Mouse (Mus musculus): ENCODE results near the gene Necab2. TPM values are rescaled to one million over a fixed set of nuclear protein-coding genes. Genes with fewer than 3 reads are reported as not detected.
A peak's percentile ranks its signal among the peaks of the same experiment; 100 is the strongest.

Gene Necab2
- polyA plus RNA-seq, 1 experiment from 2014 or later = 44.4 TPM

DNA sequence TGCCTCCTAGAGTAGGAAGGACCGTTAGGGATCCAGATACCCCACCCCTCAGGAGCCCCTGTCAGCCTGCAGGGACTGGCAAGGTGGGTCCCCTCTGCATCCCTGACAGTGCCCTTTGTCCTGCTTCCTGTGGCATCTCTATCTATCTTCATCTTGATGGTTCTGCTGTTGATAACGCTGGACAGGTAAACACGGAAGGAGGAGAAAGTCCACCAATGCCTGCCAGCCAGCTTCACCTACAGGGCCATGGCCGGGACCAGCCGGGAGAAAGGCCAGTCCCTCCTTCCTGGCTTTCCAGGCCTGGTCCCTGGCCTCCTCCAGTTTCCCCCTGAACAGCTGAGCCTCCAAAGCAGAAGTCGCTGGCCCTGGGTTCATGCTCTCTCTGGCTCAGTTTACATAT, 11.9 kb upstream of the Necab2 start:
- Histone ChIP-seq H3K36me3 (replicated peaks; ENCODE audit: control insufficient read depth, insufficient read depth) (no peaks in the 10 kb centered on the region), H3K4me3 (replicated peaks; ENCODE audit: low read length) (no peak overlapping the region), H3K27me3 (ENCODE audit: control insufficient read depth, insufficient read depth, low read length) (no peaks in the 10 kb centered on the region), H3K9me3 (ENCODE audit: control insufficient read depth, low read length) (no peaks in the 10 kb centered on the region), H3K9ac (no peak overlapping the region), H3K4me1 (replicated peaks; ENCODE audit: control insufficient read depth, insufficient read depth, low read length) (no peaks in the 10 kb centered on the region), H3K4me2 (replicated peaks) (no peak overlapping the region), H3K27ac (no peak overlapping the region)
- no peak for ATAC-seq (ENCODE audit: low FRiP score)
- WGBS = 87% methylated on average over 6 of the region's 6 CpGs
- DNase-seq (ENCODE audit: low spot score) = no peak

DNA sequence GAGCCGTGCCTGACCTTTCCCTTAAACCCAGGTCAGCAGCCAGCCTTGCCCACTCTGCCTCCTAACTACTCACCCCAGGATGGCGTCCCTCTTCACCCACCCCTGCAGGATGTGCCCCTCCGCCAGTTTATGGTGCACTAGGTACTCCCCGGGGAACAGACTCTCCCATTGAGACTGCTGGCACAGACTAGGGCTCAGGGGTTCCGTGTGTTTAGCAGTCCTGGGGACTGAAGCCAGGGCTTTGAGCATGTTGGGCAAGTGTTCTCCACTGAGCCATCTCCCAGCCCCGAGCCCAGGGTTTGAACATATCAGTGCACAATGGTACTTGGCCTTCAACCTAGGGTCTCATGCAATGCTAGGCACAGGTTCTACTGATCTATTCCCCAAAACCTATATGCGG, 11.0 kb upstream of the Necab2 start:
- H3K4me1 ChIP-seq (replicated peaks; ENCODE audit: control insufficient read depth, insufficient read depth, low read length) = 0 out of 2 replicates have a peak, but pooled peaks cover 6% of the 10 kb centered on the region
- H3K27me3 ChIP-seq (ENCODE audit: control insufficient read depth, insufficient read depth, low read length) = no peaks in the 10 kb centered on the region
- H3K4me2 ChIP-seq (replicated peaks) = no peak overlapping the region
- DNase-seq (ENCODE audit: low spot score) (no peak), ATAC-seq (ENCODE audit: low FRiP score) (no peak)
- WGBS = 86% methylated on average over 7 of the region's 7 CpGs
- no peaks in the 10 kb centered on the region for H3K9me3 ChIP-seq (ENCODE audit: control insufficient read depth, low read length)
- no peak overlapping the region for H3K9ac ChIP-seq
- H3K36me3 ChIP-seq (replicated peaks; ENCODE audit: control insufficient read depth, insufficient read depth) = no peaks in the 10 kb centered on the region
- no peak overlapping the region for H3K4me3 ChIP-seq (replicated peaks; ENCODE audit: low read length)
- no peak overlapping the region for H3K27ac ChIP-seq

DNA sequence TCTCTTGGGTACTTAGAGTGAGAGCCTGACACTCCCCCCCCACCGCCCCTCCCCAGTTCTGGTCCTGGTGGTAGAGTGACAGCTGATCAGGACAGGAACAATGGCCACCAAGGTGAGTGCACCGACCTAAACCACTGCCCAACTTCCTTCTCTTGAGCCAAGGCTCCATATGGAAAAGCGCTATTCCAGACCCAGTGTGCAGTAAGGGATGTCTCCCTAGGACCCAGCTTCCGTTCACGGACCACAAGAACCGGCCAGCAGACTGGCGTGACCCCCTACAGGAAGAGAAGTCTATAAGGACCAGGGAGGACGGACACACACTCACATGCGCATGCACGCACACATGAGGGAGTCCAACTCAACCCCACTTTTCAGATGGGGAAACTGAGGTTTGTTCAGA, 10.2 kb upstream of the Necab2 start:
- Histone ChIP-seq H3K27ac (no peak overlapping the region), H3K9me3 (ENCODE audit: control insufficient read depth, low read length) (no peaks in the 10 kb centered on the region), H3K4me1 (replicated peaks; ENCODE audit: control insufficient read depth, insufficient read depth, low read length) (peaks cover 7% of the 10 kb centered on the region; the same call in 1 of the 2 replicates), H3K27me3 (ENCODE audit: control insufficient read depth, insufficient read depth, low read length) (no peaks in the 10 kb centered on the region), H3K36me3 (replicated peaks; ENCODE audit: control insufficient read depth, insufficient read depth) (no peaks in the 10 kb centered on the region), H3K4me2 (replicated peaks) (no peak overlapping the region), H3K9ac (no peak overlapping the region), H3K4me3 (replicated peaks; ENCODE audit: low read length) (no peak overlapping the region)
- DNase-seq (ENCODE audit: low spot score) (no peak), ATAC-seq (ENCODE audit: low FRiP score) (no peak)
- 86% methylated on average over 10 of the region's 10 CpGs for WGBS

DNA sequence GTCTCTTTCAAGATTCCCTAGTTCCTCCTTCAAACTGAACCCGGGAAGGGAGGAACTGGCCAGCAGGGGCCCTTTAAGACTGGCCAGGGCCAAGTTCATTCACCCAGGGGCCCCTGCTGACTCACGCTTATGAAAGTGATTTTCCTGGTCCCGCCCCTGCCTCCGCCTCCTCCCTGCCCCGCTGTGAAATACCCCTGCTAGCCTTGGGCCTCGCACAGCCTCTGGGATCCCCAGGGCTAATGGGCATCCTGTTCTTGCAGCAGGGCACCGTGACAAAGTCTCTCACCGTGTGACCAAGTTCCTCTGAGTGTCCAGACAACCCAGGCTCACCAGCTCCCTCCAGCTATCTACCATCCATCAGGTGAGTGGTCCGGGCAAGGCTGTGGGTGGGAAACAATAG, 9.6 kb upstream of the Necab2 start:
- Histone ChIP-seq H3K4me3 (replicated peaks; ENCODE audit: low read length) (no peak overlapping the region), H3K27ac (no peak overlapping the region), H3K9ac (no peak overlapping the region), H3K36me3 (replicated peaks; ENCODE audit: control insufficient read depth, insufficient read depth) (no peaks in the 10 kb centered on the region), H3K4me2 (replicated peaks) (no peak overlapping the region), H3K27me3 (ENCODE audit: control insufficient read depth, insufficient read depth, low read length) (no peaks in the 10 kb centered on the region), H3K9me3 (ENCODE audit: control insufficient read depth, low read length) (no peaks in the 10 kb centered on the region), H3K4me1 (replicated peaks; ENCODE audit: control insufficient read depth, insufficient read depth, low read length) (peaks cover 7% of the 10 kb centered on the region; the same call in 1 of the 2 replicates)
- WGBS = 17% methylated on average over 9 of the region's 9 CpGs
- DNase-seq (ENCODE audit: low spot score) = no peak
- no peak for ATAC-seq (ENCODE audit: low FRiP score)

DNA sequence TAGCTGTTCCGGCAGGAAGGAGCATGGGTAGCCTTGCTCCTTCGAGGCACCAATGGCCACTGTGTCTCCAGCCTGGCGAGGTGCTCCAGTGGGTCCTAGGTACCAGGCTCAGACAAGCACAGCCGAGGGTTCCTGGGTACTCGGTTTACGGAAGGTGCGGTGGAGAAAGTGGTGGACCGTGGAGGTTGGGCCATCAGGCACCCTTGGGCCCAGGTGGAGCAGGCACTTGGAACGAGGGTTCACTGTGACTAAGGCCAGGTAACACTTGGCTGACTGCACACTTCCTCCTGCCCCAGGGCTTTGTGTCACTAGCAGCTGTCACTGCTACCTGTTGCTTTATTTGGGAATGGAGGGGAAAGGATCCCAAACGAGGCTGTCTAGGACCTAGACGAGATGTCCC, 9.0 kb upstream of the Necab2 start:
- H3K4me1 ChIP-seq (replicated peaks; ENCODE audit: control insufficient read depth, insufficient read depth, low read length) = peaks cover 7% of the 10 kb centered on the region; the same call in 1 of the 2 replicates
- no peak for ATAC-seq (ENCODE audit: low FRiP score)
- WGBS = 78% methylated on average over 11 of the region's 11 CpGs
- no peak overlapping the region for H3K4me3 ChIP-seq (replicated peaks; ENCODE audit: low read length)
- H3K36me3 ChIP-seq (replicated peaks; ENCODE audit: control insufficient read depth, insufficient read depth) = no peaks in the 10 kb centered on the region
- DNase-seq (ENCODE audit: low spot score) = no peak
- H3K9me3 ChIP-seq (ENCODE audit: control insufficient read depth, low read length) = no peaks in the 10 kb centered on the region
- H3K9ac ChIP-seq = no peak overlapping the region
- no peaks in the 10 kb centered on the region for H3K27me3 ChIP-seq (ENCODE audit: control insufficient read depth, insufficient read depth, low read length)
- no peak overlapping the region for H3K4me2 ChIP-seq (replicated peaks)
- H3K27ac ChIP-seq = no peak overlapping the region

DNA sequence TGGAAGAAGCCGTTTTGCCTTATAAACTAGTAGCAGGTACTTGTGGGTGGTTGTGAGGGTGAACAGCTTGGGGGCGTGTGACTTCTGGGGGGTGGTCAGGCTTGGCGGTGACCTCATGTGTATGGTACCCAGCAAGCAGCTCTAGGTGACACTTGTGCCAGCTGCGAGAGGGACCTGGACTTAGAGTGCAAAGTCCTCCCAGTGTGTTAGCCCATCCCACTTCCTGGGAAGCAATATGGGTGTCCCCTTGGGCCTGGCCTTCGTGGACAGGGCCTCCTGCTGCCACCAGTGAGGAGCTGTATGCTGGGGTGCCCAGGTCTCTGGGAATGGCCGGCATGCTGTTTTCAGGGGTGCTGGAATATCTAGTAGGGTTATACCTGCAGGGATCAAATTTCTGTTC, 7.6 kb upstream of the Necab2 start:
- no peak for ATAC-seq (ENCODE audit: low FRiP score)
- Histone ChIP-seq H3K27ac (no peak overlapping the region), H3K36me3 (replicated peaks; ENCODE audit: control insufficient read depth, insufficient read depth) (no peaks in the 10 kb centered on the region), H3K27me3 (ENCODE audit: control insufficient read depth, insufficient read depth, low read length) (no peaks in the 10 kb centered on the region), H3K9ac (no peak overlapping the region), H3K4me3 (replicated peaks; ENCODE audit: low read length) (no peak overlapping the region), H3K4me1 (replicated peaks; ENCODE audit: control insufficient read depth, insufficient read depth, low read length) (peaks cover 7% of the 10 kb centered on the region; the same call in 1 of the 2 replicates), H3K4me2 (replicated peaks) (no peak overlapping the region), H3K9me3 (ENCODE audit: control insufficient read depth, low read length) (no peaks in the 10 kb centered on the region)
- WGBS = 82% methylated on average over 6 of the region's 6 CpGs
- no peak for DNase-seq (ENCODE audit: low spot score)

DNA sequence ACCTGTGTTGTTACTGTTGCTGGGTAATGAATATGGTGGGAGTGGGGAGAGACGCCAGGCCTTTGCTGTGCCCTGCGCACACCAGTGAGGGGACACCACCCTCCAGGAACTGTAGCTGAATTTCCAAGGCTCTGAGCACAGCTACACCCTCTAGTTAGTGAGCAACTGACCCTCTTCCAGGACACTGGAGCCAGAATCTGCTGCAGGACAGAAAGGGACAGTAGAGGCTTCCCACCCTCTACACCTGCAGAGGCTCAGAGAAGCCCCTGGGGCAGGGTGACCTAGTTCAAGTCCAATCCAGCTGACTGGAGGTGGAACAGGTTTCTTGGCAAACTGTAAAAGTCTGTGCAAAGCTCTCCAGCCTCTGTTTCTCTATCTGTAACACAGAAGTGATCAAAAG, 7.1 kb upstream of the Necab2 start:
- no peak for DNase-seq (ENCODE audit: low spot score)
- H3K4me2 ChIP-seq (replicated peaks) = no peak overlapping the region
- 97% methylated on average over 2 of the region's 2 CpGs for WGBS
- H3K36me3 ChIP-seq (replicated peaks; ENCODE audit: control insufficient read depth, insufficient read depth) = no peaks in the 10 kb centered on the region
- no peaks in the 10 kb centered on the region for H3K27me3 ChIP-seq (ENCODE audit: control insufficient read depth, insufficient read depth, low read length)
- no peak overlapping the region for H3K9ac ChIP-seq
- no peaks in the 10 kb centered on the region for H3K9me3 ChIP-seq (ENCODE audit: control insufficient read depth, low read length)
- no peak overlapping the region for H3K4me3 ChIP-seq (replicated peaks; ENCODE audit: low read length)
- no peak for ATAC-seq (ENCODE audit: low FRiP score)
- peaks cover 7% of the 10 kb centered on the region; the same call in 1 of the 2 replicates for H3K4me1 ChIP-seq (replicated peaks; ENCODE audit: control insufficient read depth, insufficient read depth, low read length)
- H3K27ac ChIP-seq = no peak overlapping the region

DNA sequence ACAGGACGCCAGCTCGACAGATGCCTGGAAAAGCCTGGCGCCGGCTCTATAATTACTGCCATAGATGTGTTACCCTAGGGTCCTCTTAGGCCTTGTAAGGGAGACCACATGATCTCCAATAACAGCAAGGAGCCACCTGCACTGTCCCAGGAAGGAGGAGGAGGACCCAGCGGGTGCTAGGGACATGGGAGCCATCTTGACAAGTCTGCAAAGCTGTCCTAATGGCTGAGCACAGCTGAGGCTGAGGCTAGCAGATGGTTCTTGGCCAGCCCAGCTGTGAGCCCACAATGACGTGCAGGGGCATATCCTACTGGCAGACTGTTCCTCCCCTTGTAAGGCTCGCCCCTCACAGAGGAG, 6.6 kb upstream of the Necab2 start:
- Histone ChIP-seq H3K4me1 (replicated peaks; ENCODE audit: control insufficient read depth, insufficient read depth, low read length) (peaks cover 7% of the 10 kb centered on the region; the same call in 1 of the 2 replicates), H3K27me3 (ENCODE audit: control insufficient read depth, insufficient read depth, low read length) (no peaks in the 10 kb centered on the region), H3K9me3 (ENCODE audit: control insufficient read depth, low read length) (no peaks in the 10 kb centered on the region), H3K36me3 (replicated peaks; ENCODE audit: control insufficient read depth, insufficient read depth) (no peaks in the 10 kb centered on the region), H3K4me3 (replicated peaks; ENCODE audit: low read length) (no peak overlapping the region), H3K9ac (no peak overlapping the region), H3K4me2 (replicated peaks) (no peak overlapping the region), H3K27ac (no peak overlapping the region)
- ATAC-seq (ENCODE audit: low FRiP score) (peak; percentile 47; the same call in 1 of the 2 replicates), DNase-seq (ENCODE audit: low spot score) (no peak)
- WGBS = 36% methylated on average over 7 of the region's 7 CpGs

DNA sequence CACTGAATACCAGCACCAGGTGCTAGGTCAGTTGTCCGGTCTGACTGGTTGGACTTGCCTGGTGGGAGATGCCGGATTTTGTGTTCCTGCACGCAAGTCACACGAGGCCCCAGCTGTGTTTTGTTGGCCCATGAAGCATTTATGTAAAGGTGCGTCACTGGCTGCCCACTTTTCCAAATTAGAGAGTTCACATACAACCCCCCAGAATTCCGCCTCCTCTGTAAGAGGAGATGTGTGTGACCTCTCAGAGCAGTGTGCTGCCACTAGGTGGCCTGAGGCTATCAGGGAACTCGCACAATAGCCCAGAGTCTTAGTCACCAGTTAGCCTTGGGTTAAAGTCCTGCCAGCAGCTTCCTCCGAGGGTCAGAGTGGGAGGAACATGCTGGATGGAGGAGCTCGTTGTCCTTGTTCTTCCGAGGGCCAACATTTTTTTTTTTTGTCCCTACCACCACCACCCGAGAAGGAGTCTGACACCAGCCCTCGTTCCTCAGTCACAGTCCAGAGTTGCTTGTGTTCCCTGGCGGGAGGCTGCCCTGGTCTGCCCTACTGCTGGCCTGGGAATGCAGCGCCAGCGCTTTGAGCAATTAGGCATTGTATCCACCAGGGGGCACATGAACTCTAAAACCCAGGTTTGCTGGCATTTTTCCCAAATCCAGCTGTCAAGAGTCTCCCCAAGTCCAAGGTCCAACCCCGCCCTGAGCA, 6.1 kb upstream of the Necab2 start:
- Histone ChIP-seq H3K36me3 (replicated peaks; ENCODE audit: control insufficient read depth, insufficient read depth) (no peaks in the 10 kb centered on the region), H3K27ac (no peak overlapping the region), H3K9me3 (ENCODE audit: control insufficient read depth, low read length) (no peaks in the 10 kb centered on the region), H3K4me3 (replicated peaks; ENCODE audit: low read length) (no peak overlapping the region), H3K9ac (no peak overlapping the region), H3K4me2 (replicated peaks) (0 out of 2 replicates have a peak overlapping the region, but pooled peaks have one; percentile 9), H3K27me3 (ENCODE audit: control insufficient read depth, insufficient read depth, low read length) (no peaks in the 10 kb centered on the region), H3K4me1 (replicated peaks; ENCODE audit: control insufficient read depth, insufficient read depth, low read length) (peaks cover 7% of the 10 kb centered on the region; the same call in 1 of the 2 replicates)
- DNase-seq (ENCODE audit: low spot score) (peak; percentile 84), ATAC-seq (ENCODE audit: low FRiP score) (no peak)
- WGBS = 11% methylated on average over 16 of the region's 16 CpGs

DNA sequence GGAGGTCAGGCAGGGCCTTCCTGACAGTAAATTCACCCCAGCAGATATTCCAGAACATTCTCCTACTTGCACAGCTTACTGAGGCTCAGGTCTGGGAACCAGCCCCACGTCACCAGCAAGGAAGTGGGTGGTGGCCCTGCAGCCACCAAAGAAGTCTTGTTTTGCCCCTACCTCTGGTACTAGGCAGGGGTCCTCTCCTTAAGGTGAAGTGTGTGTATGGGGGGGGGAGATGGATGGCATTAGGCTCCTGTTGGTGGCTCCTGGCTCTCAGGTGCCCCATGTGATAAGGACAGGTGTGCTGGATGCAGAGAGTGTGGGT, 5.6 kb upstream of the Necab2 start:
- Histone ChIP-seq H3K4me1 (replicated peaks; ENCODE audit: control insufficient read depth, insufficient read depth, low read length) (peaks cover 7% of the 10 kb centered on the region; the same call in 1 of the 2 replicates), H3K36me3 (replicated peaks; ENCODE audit: control insufficient read depth, insufficient read depth) (no peaks in the 10 kb centered on the region), H3K4me2 (replicated peaks) (no peak overlapping the region), H3K4me3 (replicated peaks; ENCODE audit: low read length) (no peak overlapping the region), H3K9me3 (ENCODE audit: control insufficient read depth, low read length) (no peaks in the 10 kb centered on the region), H3K9ac (no peak overlapping the region), H3K27me3 (ENCODE audit: control insufficient read depth, insufficient read depth, low read length) (no peaks in the 10 kb centered on the region), H3K27ac (no peak overlapping the region)
- 45% methylated on average over 1 of the region's 1 CpGs for WGBS
- no peak for DNase-seq (ENCODE audit: low spot score)
- ATAC-seq (ENCODE audit: low FRiP score) = 0 out of 2 replicates have a peak, but pooled peaks have one; percentile 16
